Mouse (Mus musculus) liver, adult 2 months (tissue): Measurements from ENCODE around the gene Egf.

Experiments
- CTCF ChIP-seq: fragments of 200-500 bp; IDR thresholded peaks from 2 replicates; pipeline ENCODE4 v1.5.1; 2011; ENCODE audit warnings: low read depth, low read length, control low read depth
- POLR2A ChIP-seq: fragments of 200-500 bp; IDR thresholded peaks from 2 replicates; pipeline ENCODE4 v1.6.1; 2011; ENCODE audit warnings: low read length, control low read depth; ENCODE audit not compliant: insufficient read depth; ENCODE audit errors: extremely low read depth

- TF ChIP-seq POLR2A (no peak), CTCF (no peak)
Measured at GRCm38 (mm10) chr3:129657222-129657621, 97.9 kb downstream of the Egf start.
